Mouse (Mus musculus): Measurements from ENCODE around the gene Klhl26.

The Klhl26 gene

GRCm38 (mm10) chr8:70439848-70440179 lies 37.0 kb downstream of the Klhl26 start:
- TF ChIP-seq POU5F1 (IDR thresholded peaks at IDR 0.05; ENCODE audit: borderline replicate concordance, low read length) (no peak), NANOG (IDR thresholded peaks at IDR 0.05; ENCODE audit: borderline replicate concordance, low read length) (no peak), CTCF (conservative IDR thresholded peaks at IDR 0.05; ENCODE audit: low read length) (no peak)
- H3K9me3 ChIP-seq (ENCODE audit: low read length): no peaks in the 10 kb centered on the region

DNA sequence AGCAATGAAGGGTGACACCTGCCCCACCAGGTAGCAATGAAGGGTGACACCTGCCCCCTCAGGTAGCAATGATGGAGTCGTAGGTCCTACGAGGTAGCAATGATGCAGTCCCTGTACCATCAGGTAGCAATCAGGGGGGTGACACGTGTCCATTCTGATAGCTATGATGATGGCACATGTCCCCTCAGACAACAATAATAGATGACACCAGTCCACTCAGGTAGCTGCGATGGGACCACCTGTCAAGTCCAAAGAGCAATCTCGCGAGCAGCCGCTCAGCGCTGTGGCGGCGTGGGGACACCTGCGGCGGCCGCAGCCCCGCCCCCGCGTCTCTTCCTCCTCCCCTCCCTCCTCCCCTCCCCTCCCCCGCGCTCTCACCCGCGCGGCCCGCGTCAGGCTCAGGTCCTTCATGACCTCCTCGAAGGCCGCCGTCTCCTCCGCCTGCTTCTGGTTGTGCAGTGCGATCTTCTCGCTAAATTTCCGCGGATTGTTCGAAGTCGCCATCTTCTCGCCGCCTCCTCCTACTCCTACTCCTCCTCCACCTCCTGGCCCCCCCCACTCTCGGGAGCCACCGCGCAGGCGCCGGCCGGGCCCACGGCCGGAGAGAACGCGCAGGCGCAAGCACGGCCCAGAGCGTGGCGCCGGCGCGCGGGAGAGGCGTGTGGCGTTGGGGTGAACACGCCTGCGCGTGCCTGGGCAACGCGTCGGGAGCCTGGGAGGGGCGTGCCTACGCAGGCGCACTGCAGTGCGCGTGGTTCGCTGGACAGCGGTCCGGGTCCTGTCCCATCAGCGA lies 37.5 kb downstream of the Klhl26 start, which contains the start of gene Crtc1:
Crtc1 (minus strand) TSS at position 525 of the 793 bp plus-strand sequence.
- TF ChIP-seq NANOG (IDR thresholded peaks at IDR 0.05; ENCODE audit: borderline replicate concordance, low read length) (no peak), POU5F1 (IDR thresholded peaks at IDR 0.05; ENCODE audit: borderline replicate concordance, low read length) (no peak), CTCF (conservative IDR thresholded peaks at IDR 0.05; ENCODE audit: low read length) (no peak)
- Histone ChIP-seq H3K4me1 (replicated peaks; ENCODE audit: low read depth, low read length) (peaks cover 15% of the 10 kb centered on the region), H3K9me3 (ENCODE audit: low read length) (no peaks in the 10 kb centered on the region), H3K4me3 (replicated peaks; ENCODE audit: low read length) (peak within 1 kb of the TSS; percentile 85), H3K36me3 (ENCODE audit: insufficient read depth, low read length) (no peaks in the 10 kb centered on the region), H3K27me3 (ENCODE audit: insufficient read depth, low read length) (peaks cover 10% of the 10 kb centered on the region)

More at GRCm38 (mm10) chr8:70439848-70440179, 37.0 kb downstream of the Klhl26 start:
- Histone ChIP-seq H3K27me3 (ENCODE audit: insufficient read depth, low read length) (peaks cover 12% of the 10 kb centered on the region), H3K36me3 (ENCODE audit: insufficient read depth, low read length) (no peaks in the 10 kb centered on the region), H3K4me1 (replicated peaks; ENCODE audit: low read depth, low read length) (peaks cover 15% of the 10 kb centered on the region), H3K4me3 (replicated peaks; ENCODE audit: low read length) (peak overlapping the region; percentile 85)

- Histone ChIP-seq H3K36me3 (ENCODE audit: insufficient read depth, low read length) (no peaks in the 10 kb centered on the region), H3K27me3 (ENCODE audit: insufficient read depth, low read length) (peaks cover 6% of the 10 kb centered on the region), H3K4me3 (replicated peaks; ENCODE audit: low read length) (peak overlapping the region; percentile 85; the same call in 1 of the 2 replicates), H3K9me3 (ENCODE audit: low read length) (no peaks in the 10 kb centered on the region), H3K4me1 (replicated peaks; ENCODE audit: low read depth, low read length) (peaks cover 22% of the 10 kb centered on the region)
- TF ChIP-seq CTCF (conservative IDR thresholded peaks at IDR 0.05; ENCODE audit: low read length): no peak
- no peak for TF ChIP-seq POU5F1 (IDR thresholded peaks at IDR 0.05; ENCODE audit: borderline replicate concordance, low read length)
- TF ChIP-seq NANOG (IDR thresholded peaks at IDR 0.05; ENCODE audit: borderline replicate concordance, low read length): no peak
Observed at GRCm38 (mm10) chr8:70438423-70438822, 38.3 kb downstream of the Klhl26 start.

DNA sequence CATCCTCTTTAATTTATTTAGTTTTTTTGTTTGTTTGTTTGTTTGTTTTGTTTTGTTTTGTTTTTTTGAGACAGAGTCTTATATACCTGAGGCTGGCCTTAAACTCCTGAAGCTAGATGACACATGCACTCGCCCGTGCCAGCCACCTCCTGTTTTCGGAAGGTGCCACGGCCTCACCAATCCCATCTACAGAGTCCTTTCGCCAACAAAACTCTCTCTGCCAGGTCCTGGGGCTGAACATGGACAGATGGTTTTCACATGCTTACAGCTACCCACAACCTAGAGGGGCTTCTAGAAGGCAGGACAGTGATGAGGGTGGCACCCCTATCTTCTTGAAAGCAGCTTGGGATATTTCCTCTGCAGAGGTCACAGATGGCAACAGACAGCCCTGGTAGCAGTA lies 41.6 kb downstream of the Klhl26 start:
- peaks cover 29% of the 10 kb centered on the region for H3K4me1 ChIP-seq (replicated peaks; ENCODE audit: low read depth, low read length)
- H3K36me3 ChIP-seq (ENCODE audit: insufficient read depth, low read length): no peaks in the 10 kb centered on the region
- no peak overlapping the region for H3K4me3 ChIP-seq (replicated peaks; ENCODE audit: low read length)
- peaks cover 10% of the 10 kb centered on the region for H3K27me3 ChIP-seq (ENCODE audit: insufficient read depth, low read length)
- H3K9me3 ChIP-seq (ENCODE audit: low read length): no peaks in the 10 kb centered on the region
- no peak for TF ChIP-seq POU5F1 (IDR thresholded peaks at IDR 0.05; ENCODE audit: borderline replicate concordance, low read length)
- no peak for TF ChIP-seq NANOG (IDR thresholded peaks at IDR 0.05; ENCODE audit: borderline replicate concordance, low read length)
- no peak for TF ChIP-seq CTCF (conservative IDR thresholded peaks at IDR 0.05; ENCODE audit: low read length)

DNA sequence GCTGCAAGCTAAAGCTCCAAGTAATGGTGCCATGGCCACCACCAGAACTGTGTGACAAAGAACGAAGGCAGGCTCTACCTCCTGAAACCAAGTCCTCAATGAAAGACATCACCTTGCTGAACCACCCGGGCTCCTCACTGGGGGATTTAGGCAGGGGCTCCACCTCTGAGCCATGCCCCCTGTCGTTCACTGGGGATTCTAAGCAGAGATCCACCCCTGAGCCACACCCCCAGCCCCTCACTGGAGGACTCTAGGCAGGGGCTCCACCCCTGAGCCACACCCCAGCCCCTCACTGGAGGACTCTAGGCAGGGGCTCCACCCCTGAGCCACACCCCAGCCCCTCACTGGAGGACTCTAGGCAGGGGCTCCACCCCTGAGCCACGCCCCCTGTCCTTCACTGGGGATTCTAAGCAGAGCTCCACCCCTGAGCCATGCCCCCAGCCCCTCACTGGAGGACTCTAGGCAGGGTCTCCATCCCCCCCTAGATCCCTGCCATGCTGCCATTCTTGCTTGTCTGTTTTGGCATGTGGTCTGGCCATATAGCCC lies 43.7 kb downstream of the Klhl26 start:
- Histone ChIP-seq H3K4me3 (replicated peaks; ENCODE audit: low read length) (no peak overlapping the region), H3K27me3 (ENCODE audit: insufficient read depth, low read length) (peaks cover 7% of the 10 kb centered on the region; the same call in 1 of the 2 replicates), H3K9me3 (ENCODE audit: low read length) (no peaks in the 10 kb centered on the region), H3K4me1 (replicated peaks; ENCODE audit: low read depth, low read length) (peaks cover 22% of the 10 kb centered on the region), H3K36me3 (ENCODE audit: insufficient read depth, low read length) (no peaks in the 10 kb centered on the region)
- no peak for TF ChIP-seq NANOG (IDR thresholded peaks at IDR 0.05; ENCODE audit: borderline replicate concordance, low read length)
- no peak for TF ChIP-seq POU5F1 (IDR thresholded peaks at IDR 0.05; ENCODE audit: borderline replicate concordance, low read length)
- TF ChIP-seq CTCF (conservative IDR thresholded peaks at IDR 0.05; ENCODE audit: low read length): no peak

DNA sequence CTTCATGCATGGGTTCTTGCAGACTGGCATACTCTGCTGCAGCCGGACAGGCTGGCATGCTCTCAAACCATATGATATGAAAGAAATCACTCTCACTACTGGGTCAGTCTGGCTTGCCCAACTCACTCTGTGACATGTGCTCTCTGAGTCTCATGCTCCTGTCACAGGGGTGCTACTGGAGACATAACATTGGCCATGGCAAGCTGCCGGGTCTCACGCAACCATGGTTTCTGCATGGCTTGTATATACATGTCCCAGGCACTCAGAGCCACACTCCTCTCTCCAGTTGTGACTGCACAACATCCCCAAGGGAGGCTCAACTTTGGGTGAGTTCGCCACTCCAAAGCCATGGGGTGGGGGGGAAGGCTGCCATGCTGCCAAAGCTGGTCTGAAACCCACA lies 45.6 kb downstream of the Klhl26 start:
- Histone ChIP-seq H3K27me3 (ENCODE audit: insufficient read depth, low read length) (peaks cover 7% of the 10 kb centered on the region), H3K4me1 (replicated peaks; ENCODE audit: low read depth, low read length) (peaks cover 22% of the 10 kb centered on the region), H3K36me3 (ENCODE audit: insufficient read depth, low read length) (no peaks in the 10 kb centered on the region), H3K9me3 (ENCODE audit: low read length) (no peaks in the 10 kb centered on the region), H3K4me3 (replicated peaks; ENCODE audit: low read length) (no peak overlapping the region)
- TF ChIP-seq POU5F1 (IDR thresholded peaks at IDR 0.05; ENCODE audit: borderline replicate concordance, low read length): no peak
- no peak for TF ChIP-seq NANOG (IDR thresholded peaks at IDR 0.05; ENCODE audit: borderline replicate concordance, low read length)
- TF ChIP-seq CTCF (conservative IDR thresholded peaks at IDR 0.05; ENCODE audit: low read length): no peak

DNA sequence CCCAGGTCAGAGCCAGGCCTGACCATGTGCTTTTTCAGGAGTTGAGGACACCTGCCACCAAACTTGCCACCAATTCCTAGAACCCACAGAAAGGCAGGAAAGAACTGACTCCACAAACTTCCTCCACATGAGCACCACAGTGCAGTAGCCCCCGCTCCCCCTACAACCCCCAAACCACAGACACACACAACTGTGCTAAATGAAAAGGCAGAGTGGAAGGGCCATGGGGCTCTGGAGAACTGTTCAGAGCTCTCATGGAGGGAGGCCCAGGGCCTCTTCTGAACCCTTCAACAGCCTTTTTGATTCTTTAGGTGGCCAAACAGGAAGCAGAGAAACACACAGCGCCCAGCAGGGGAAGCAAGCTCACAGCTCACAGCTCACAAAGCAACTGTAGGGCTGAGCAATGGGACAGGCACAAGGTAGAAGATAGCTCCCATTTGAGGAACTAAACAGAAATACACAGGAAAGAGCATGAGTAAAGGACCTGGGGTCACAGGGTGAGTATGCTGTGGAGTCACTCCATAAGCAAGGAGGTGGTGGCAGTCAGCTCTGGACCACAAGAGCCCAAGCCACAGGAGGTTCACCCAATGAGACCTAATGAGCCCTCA lies 50.4 kb downstream of the Klhl26 start:
- Histone ChIP-seq H3K27me3 (ENCODE audit: insufficient read depth, low read length) (peaks cover 5% of the 10 kb centered on the region; the same call in 1 of the 2 replicates), H3K36me3 (ENCODE audit: insufficient read depth, low read length) (no peaks in the 10 kb centered on the region), H3K4me3 (replicated peaks; ENCODE audit: low read length) (no peak overlapping the region), H3K4me1 (replicated peaks; ENCODE audit: low read depth, low read length) (peaks cover 8% of the 10 kb centered on the region; the same call in 1 of the 2 replicates), H3K9me3 (ENCODE audit: low read length) (no peaks in the 10 kb centered on the region)
- TF ChIP-seq POU5F1 (IDR thresholded peaks at IDR 0.05; ENCODE audit: borderline replicate concordance, low read length): no peak
- TF ChIP-seq NANOG (IDR thresholded peaks at IDR 0.05; ENCODE audit: borderline replicate concordance, low read length): no peak
- TF ChIP-seq CTCF (conservative IDR thresholded peaks at IDR 0.05; ENCODE audit: low read length): no peak

GRCm38 (mm10) chr8:70422722-70423121 lies 54.0 kb downstream of the Klhl26 start:
- Histone ChIP-seq H3K9me3 (ENCODE audit: low read length) (no peaks in the 10 kb centered on the region), H3K4me3 (replicated peaks; ENCODE audit: low read length) (no peak overlapping the region), H3K36me3 (ENCODE audit: insufficient read depth, low read length) (no peaks in the 10 kb centered on the region), H3K27me3 (ENCODE audit: insufficient read depth, low read length) (peaks cover 5% of the 10 kb centered on the region; the same call in 1 of the 2 replicates), H3K4me1 (replicated peaks; ENCODE audit: low read depth, low read length) (peaks cover 18% of the 10 kb centered on the region)
- TF ChIP-seq POU5F1 (IDR thresholded peaks at IDR 0.05; ENCODE audit: borderline replicate concordance, low read length): no peak
- no peak for TF ChIP-seq NANOG (IDR thresholded peaks at IDR 0.05; ENCODE audit: borderline replicate concordance, low read length)
- no peak for TF ChIP-seq CTCF (conservative IDR thresholded peaks at IDR 0.05; ENCODE audit: low read length)
